Mouse (Mus musculus) kidney, postnatal 0 days (tissue): Measurements from ENCODE around the gene Slc30a4. TPM values are rescaled to one million over a fixed set of nuclear protein-coding genes. Genes with fewer than 3 reads are reported as not detected.
A peak's percentile ranks its signal among the peaks of the same experiment; 100 is the strongest.

Source experiments
- ATAC-seq: fragments of 200-750 bp; cut with Nextera tagmentation; replicated peaks from 2 replicates; pipeline ENCODE4 v1.8.0; 2017; ENCODE audit warnings: low read depth, moderate number of reproducible peaks, moderate TSS enrichment, moderate library complexity; ENCODE audit not compliant: low FRiP score
- DNase-seq: peaks from one replicate; pipeline ENCODE4 v3.0.0-alpha.2; 2016; ENCODE audit warnings: low spot score
- H3K27ac ChIP-seq: fragments of 300-500 bp; sonication (generic); 2 replicates; pipeline ENCODE4 v1.5.1; 2014; ENCODE audit warnings: mild to moderate bottlenecking
- H3K27me3 ChIP-seq: fragments of 300-500 bp; sonication (generic); 2 replicates; pipeline ENCODE4 v1.6.1; 2014; ENCODE audit warnings: low read length, mixed read lengths; ENCODE audit not compliant: insufficient read depth
- H3K36me3 ChIP-seq: fragments of 300-500 bp; sonication (generic); 2 replicates; pipeline ENCODE4 v1.6.1; 2014; ENCODE audit warnings: low read length, mixed read lengths; ENCODE audit not compliant: insufficient read depth
- H3K4me1 ChIP-seq: fragments of 300-500 bp; sonication (generic); replicated peaks from 2 replicates; pipeline ENCODE4 v1.6.1; 2014; ENCODE audit warnings: antibody characterized with exemption, low read length, mixed read lengths; ENCODE audit not compliant: insufficient read depth
- H3K4me2 ChIP-seq: fragments of 300-500 bp; sonication (generic); 2 replicates; pipeline ENCODE4 v1.6.1; 2014; ENCODE audit warnings: mild to moderate bottlenecking, low read length, moderate library complexity, mixed read lengths
- H3K4me3 ChIP-seq: fragments of 300-500 bp; sonication (generic); replicated peaks from 2 replicates; pipeline ENCODE4 v1.5.1; 2014; ENCODE audit warnings: low read depth, low read length
- H3K9ac ChIP-seq: fragments of 300-500 bp; sonication (generic); 2 replicates; pipeline ENCODE4 v1.6.1; 2014; ENCODE audit warnings: low read depth, low read length
- H3K9me3 ChIP-seq: fragments of 300-500 bp; sonication (generic); replicated peaks from 2 replicates; pipeline ENCODE4 v1.6.1; 2016; ENCODE audit warnings: low read length, inconsistent platforms, mixed read lengths
- CTCF ChIP-seq: IDR thresholded peaks from 2 replicates; pipeline ENCODE4 v1.5.1; 2016; ENCODE audit warnings: antibody characterized with exemption, low read depth, mild to moderate bottlenecking, moderate library complexity
- WGBS: fragments of 180-500 bp; shearing (Covaris S2); extraction: QIAGEN DNeasy Blood & Tissue Kit; methylation state at CpG from one replicate; pipeline ENCODE4 v1.1.7; 2014; 5-methylcytosine and 5-hydroxymethylcytosine counted together
- polyA plus RNA-seq: library from polyadenylated mRNA; unstranded; fragments of >200 nt; fragmentation: Nextera tagmentation; extraction: Ambion mirVana; gene quantifications from 2 replicates; pipeline ENCODE4 v1.2.1, GENCODE M21; 2015

The Slc30a4 gene
- 6.9 and 7.9 TPM in 2 replicates for polyA plus RNA-seq

DNA sequence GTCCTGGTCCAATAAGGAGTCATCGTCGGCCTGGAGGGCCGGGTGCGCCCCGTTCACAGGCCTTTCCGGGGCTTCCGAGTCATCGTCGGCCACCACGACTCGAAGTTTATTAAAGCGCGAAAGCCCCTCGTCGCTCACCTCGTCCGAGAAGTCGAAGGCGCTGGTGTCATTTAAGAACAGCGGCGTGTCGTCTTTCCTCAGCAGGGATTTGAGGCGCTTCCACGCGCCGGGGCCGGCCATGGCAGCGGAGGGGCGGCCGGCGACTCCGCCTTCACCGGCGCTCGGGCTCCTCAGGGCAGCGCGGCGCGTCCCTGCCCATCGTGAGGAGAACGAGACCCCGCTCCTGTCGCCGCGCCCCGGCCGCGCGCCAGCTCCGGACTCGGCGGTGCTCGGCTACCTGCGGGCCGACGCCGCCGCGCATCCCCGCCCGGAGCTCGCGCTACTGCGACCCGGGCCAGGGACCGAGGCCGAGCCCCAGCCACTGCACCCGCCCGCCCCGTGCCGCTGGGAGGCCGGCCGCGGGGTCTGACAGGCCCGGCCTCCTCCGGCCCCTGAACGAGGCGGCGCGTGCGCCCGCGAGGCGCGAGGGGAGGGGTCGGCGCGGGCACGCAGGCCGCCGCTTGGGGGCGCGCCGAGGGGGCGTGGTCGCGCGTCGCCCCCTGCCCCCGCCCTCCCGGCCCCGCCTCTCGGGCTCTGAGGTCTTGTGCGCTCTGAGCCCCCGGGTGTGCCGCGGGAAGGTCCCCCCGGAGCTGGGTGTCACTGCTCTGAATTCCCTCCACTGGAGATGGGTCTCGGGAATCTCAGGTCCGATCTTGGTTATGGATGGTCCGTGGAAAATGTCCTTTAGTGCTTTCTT lies at the start of gene Slc30a4:
TSS of gene Slc30a4 (minus strand) at position 483 of the 856 bp plus-strand sequence.
- peak within 1 kb of the TSS; percentile 68 for H3K4me2 ChIP-seq
- H3K4me1 ChIP-seq: peaks cover 8% of the 10 kb centered on the region; the same call in 1 of the 2 replicates
- no peaks in the 10 kb centered on the region for H3K9me3 ChIP-seq
- TF ChIP-seq CTCF: no peak
- H3K4me3 ChIP-seq: peak within 1 kb of the TSS; percentile 80
- H3K9ac ChIP-seq: peak within 1 kb of the TSS; percentile 79
- no peaks in the 10 kb centered on the region for H3K36me3 ChIP-seq
- ATAC-seq: peak; percentile 98
- under 1% methylated on average over 77 of the region's 111 CpGs for WGBS
- peak within 1 kb of the TSS; percentile 75 for H3K27ac ChIP-seq
- H3K27me3 ChIP-seq: no peaks in the 10 kb centered on the region
- DNase-seq: peak; percentile 83

DNA sequence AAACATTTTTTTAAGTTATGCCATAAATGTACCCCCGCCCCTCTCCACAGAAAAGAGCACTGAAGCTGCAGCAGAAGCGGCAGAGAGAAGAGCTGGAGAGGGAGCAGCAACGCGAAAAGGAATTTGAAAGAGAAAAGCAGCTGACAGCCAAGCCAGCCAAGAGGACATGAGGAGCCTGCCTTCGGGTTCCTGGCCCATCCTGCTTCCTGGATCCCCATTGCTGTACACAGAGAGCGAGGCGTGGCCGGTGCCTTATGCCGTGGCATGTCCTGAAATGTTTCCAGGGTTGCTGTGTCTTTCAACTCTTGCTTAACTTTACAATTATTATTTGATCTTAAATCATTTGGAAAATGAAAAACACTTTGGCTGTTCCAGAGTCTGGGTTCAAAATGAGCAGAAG lies 44.0 kb upstream of the Slc30a4 start:
- no peak overlapping the region for H3K4me2 ChIP-seq
- no peaks in the 10 kb centered on the region for H3K9me3 ChIP-seq
- ATAC-seq (no peak), DNase-seq (no peak)
- peaks cover 36% of the 10 kb centered on the region; the same call in 1 of the 2 replicates for H3K36me3 ChIP-seq
- WGBS: 88% methylated on average over 9 of the region's 9 CpGs
- TF ChIP-seq CTCF: no peak
- no peak overlapping the region for H3K9ac ChIP-seq
- no peaks in the 10 kb centered on the region for H3K27me3 ChIP-seq
- H3K27ac ChIP-seq: no peak overlapping the region
- H3K4me1 ChIP-seq: no peaks in the 10 kb centered on the region
- H3K4me3 ChIP-seq: no peak overlapping the region

GRCm38 (mm10) chr2:122739023-122739422 lies 36.6 kb upstream of the Slc30a4 start:
- H3K4me1 ChIP-seq: no peaks in the 10 kb centered on the region
- peak overlapping the region; percentile 86 for H3K9ac ChIP-seq
- H3K9me3 ChIP-seq: no peaks in the 10 kb centered on the region
- H3K4me2 ChIP-seq: peak overlapping the region; percentile 72
- DNase-seq (peak; percentile 16), ATAC-seq (no peak)
- no peak for TF ChIP-seq CTCF
- peak overlapping the region; percentile 83 for H3K4me3 ChIP-seq
- WGBS: 15% methylated on average over 7 of the region's 7 CpGs
- 0 out of 2 replicates have a peak, but pooled peaks cover 6% of the 10 kb centered on the region for H3K36me3 ChIP-seq
- H3K27ac ChIP-seq: peak overlapping the region; percentile 89
- H3K27me3 ChIP-seq: no peaks in the 10 kb centered on the region

GRCm38 (mm10) chr2:122737894-122738830 lies 35.7 kb upstream of the Slc30a4 start, which contains the start of gene Bloc1s6:
Gene Bloc1s6, plus strand, starts transcription at chr2:122738503.
- H3K9me3 ChIP-seq: no peaks in the 10 kb centered on the region
- H3K4me1 ChIP-seq: no peaks in the 10 kb centered on the region
- peak within 1 kb of the TSS; percentile 86 for H3K9ac ChIP-seq
- no peaks in the 10 kb centered on the region for H3K27me3 ChIP-seq
- peak; percentile 90 for DNase-seq
- H3K4me3 ChIP-seq: peak within 1 kb of the TSS; percentile 83
- peak within 1 kb of the TSS; percentile 72 for H3K4me2 ChIP-seq
- 0 out of 2 replicates have a peak, but pooled peaks cover 2% of the 10 kb centered on the region for H3K36me3 ChIP-seq
- ATAC-seq: peak; percentile 96
- peak within 1 kb of the TSS; percentile 89 for H3K27ac ChIP-seq
- no peak for TF ChIP-seq CTCF
- WGBS: 1% methylated on average over 52 of the region's 59 CpGs

DNA sequence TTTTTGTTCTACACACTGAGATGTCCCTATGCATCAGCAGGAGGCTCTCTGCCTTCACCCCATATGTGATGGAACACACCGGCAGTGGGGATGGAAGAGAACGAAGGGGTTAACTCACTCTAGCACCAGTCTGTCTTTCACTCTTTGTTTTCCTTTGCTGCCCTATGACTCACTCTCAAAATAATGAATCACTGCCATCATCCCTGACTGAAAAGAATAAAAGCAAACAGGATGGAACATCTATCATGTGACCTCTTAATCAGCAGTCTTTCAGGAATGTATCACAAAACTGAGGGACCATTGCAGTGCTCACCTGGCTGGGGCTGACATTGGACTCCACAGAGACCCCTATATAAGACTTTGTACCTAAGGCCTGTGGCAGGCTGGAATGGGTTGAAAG lies 29.0 kb upstream of the Slc30a4 start:
- no peak for ATAC-seq
- Histone ChIP-seq H3K27ac (no peak overlapping the region), H3K36me3 (no peaks in the 10 kb centered on the region), H3K4me3 (no peak overlapping the region), H3K9ac (no peak overlapping the region), H3K9me3 (no peaks in the 10 kb centered on the region), H3K4me2 (no peak overlapping the region), H3K27me3 (0 out of 2 replicates have a peak, but pooled peaks cover 5% of the 10 kb centered on the region), H3K4me1 (no peaks in the 10 kb centered on the region)
- WGBS: 63% methylated on average over 2 of the region's 2 CpGs
- no peak for DNase-seq
- no peak for TF ChIP-seq CTCF

GRCm38 (mm10) chr2:122725604-122726003 lies 23.1 kb upstream of the Slc30a4 start:
- WGBS: 57% methylated on average over 10 of the region's 10 CpGs
- DNase-seq (no peak), ATAC-seq (no peak)
- Histone ChIP-seq H3K9me3 (no peaks in the 10 kb centered on the region), H3K27ac (no peak overlapping the region), H3K4me2 (no peak overlapping the region), H3K4me1 (no peaks in the 10 kb centered on the region), H3K4me3 (no peak overlapping the region), H3K9ac (no peak overlapping the region), H3K27me3 (no peaks in the 10 kb centered on the region), H3K36me3 (no peaks in the 10 kb centered on the region)
- TF ChIP-seq CTCF: peak; percentile 74
